Mouse (Mus musculus) thymus, adult 2 months (tissue): ENCODE measurements around the gene Abhd14a. TPM values are rescaled to one million over a fixed set of nuclear protein-coding genes. Genes with fewer than 3 reads are reported as not detected.

Source experiments
- DNase-seq: peaks from one replicate; pipeline ENCODE4 v3.0.0; 2021
- H3K27ac ChIP-seq: fragments of 200-500 bp; 2 replicates; pipeline ENCODE4 v1.5.1; 2012; ENCODE audit warnings: low read length, control low read depth; ENCODE audit not compliant: control insufficient read depth, insufficient read depth
- H3K27me3 ChIP-seq: fragments of 200-500 bp; 2 replicates; pipeline ENCODE4 v1.6.1; 2012; ENCODE audit warnings: mild to moderate bottlenecking, low read length, moderate library complexity, mixed read lengths; ENCODE audit not compliant: control insufficient read depth, insufficient read depth
- H3K36me3 ChIP-seq: fragments of 200-500 bp; 2 replicates; pipeline ENCODE4 v1.6.1; 2012; ENCODE audit warnings: mild to moderate bottlenecking, low read length, moderate library complexity; ENCODE audit not compliant: control insufficient read depth, insufficient read depth
- H3K4me1 ChIP-seq: fragments of 200-500 bp; replicated peaks from 2 replicates; pipeline ENCODE4 v1.6.1; 2012; ENCODE audit warnings: low read length; ENCODE audit not compliant: control insufficient read depth, insufficient read depth
- H3K4me3 ChIP-seq: fragments of 200-500 bp; 2 replicates; pipeline ENCODE4 v1.5.1; 2012; ENCODE audit warnings: mild to moderate bottlenecking, low read length, control low read depth, moderate library complexity; ENCODE audit not compliant: control insufficient read depth, insufficient read depth
- CTCF ChIP-seq: fragments of 200-500 bp; IDR thresholded peaks from 2 replicates; pipeline ENCODE4 v1.5.1; 2012; ENCODE audit warnings: mild to moderate bottlenecking, control low read depth, low read length, moderate library complexity, borderline replicate concordance; ENCODE audit not compliant: control insufficient read depth, poor library complexity, insufficient read depth; ENCODE audit errors: extremely low read depth
- POLR2A ChIP-seq: fragments of 200-500 bp; IDR thresholded peaks from 2 replicates; pipeline ENCODE4 v1.6.1; 2012; ENCODE audit warnings: mild to moderate bottlenecking, low read length, control low read depth, moderate library complexity; ENCODE audit not compliant: control insufficient read depth, poor library complexity, insufficient read depth; ENCODE audit errors: extremely low read depth
- WGBS: fragments of 180-500 bp; shearing (Covaris S2); methylation state at CpG from one replicate; pipeline ENCODE4 v1.1.7; 2018; 5-methylcytosine and 5-hydroxymethylcytosine counted together
- polyA plus RNA-seq: library from polyadenylated mRNA; depleted of rRNA; stranded (reverse); fragments of >200 nt; gene quantifications from 2 replicates; pipeline ENCODE4 v1.2.3, GENCODE M21; 2012

Abhd14a gene
- polyA plus RNA-seq, 1 experiment, result 19.8 TPM

DNA sequence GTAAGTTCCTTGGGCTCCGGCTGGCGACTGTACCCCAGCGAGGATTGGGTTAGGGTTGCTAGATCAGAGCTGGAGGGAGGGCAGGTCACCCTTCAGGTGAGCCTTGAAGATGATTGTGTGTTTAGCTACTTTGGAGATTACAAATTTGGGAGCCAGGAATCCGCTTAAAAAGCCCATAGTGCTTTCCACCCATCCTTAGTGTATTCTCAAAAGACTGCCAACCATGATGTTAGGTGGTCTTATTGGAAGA lies 17.5 kb downstream of the Abhd14a start:
- peak overlapping the region; percentile 73 for H3K27ac ChIP-seq
- H3K27me3 ChIP-seq, result no peaks in the 10 kb centered on the region
- H3K4me3 ChIP-seq, result peak overlapping the region; percentile 87
- no peak for DNase-seq
- peaks cover 12% of the 10 kb centered on the region for H3K36me3 ChIP-seq
- WGBS, result 2% methylated on average over 4 of the region's 4 CpGs
- peaks cover 10% of the 10 kb centered on the region; the same call in 1 of the 2 replicates for H3K4me1 ChIP-seq
- no peak for TF ChIP-seq POLR2A
- TF ChIP-seq CTCF, result no peak

DNA sequence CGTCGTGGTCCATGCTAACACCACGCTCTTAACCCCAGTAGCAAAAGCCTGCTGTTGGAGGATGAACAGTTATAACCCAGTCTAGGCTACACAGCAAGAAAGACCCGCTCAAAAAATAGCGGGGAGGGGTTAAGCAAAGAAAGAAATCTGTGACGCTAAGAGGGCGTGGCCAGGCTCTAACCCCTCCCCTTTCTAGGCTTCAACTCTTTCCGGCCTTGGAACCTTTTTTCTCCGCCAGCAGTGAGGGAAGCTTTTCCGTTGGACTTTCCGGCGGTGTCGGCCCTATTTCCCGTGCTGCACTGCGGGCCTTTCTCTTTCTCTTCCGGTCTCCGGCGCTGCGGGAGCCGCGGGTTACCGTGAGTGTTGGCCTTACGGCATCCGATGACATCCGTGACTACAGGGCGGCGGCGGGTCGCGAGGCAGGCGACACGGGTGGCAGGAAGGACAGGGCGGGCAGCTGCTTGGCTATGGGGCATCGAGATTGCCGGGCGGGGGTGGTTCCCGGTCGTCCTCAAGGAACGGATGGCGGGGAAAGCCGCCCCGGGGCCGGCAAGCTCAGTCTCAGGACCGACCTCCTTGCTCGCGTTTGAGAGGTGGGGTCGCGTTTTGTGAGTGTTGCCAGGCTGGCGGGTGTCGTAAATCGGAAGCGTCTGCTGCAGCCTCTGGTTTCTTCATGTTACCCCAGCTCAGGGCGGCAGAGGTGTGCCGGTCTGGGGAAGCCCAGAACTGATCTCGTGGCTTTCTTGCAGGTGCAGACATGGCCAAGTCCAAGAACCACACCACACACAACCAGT lies 18.1 kb downstream of the Abhd14a start, which contains the start of gene Rpl29:
Gene Rpl29, plus strand, starts transcription at position 234 of the 794 bp plus-strand sequence.
- peaks cover 12% of the 10 kb centered on the region for H3K36me3 ChIP-seq
- under 1% methylated on average over 55 of the region's 55 CpGs for WGBS
- no peaks in the 10 kb centered on the region for H3K27me3 ChIP-seq
- TF ChIP-seq POLR2A, result peak; percentile 59; the same call in 1 of the 2 replicates
- TF ChIP-seq CTCF, result peak; percentile 21; the same call in 1 of the 2 replicates
- DNase-seq, result peak; percentile 95
- H3K4me1 ChIP-seq, result peaks cover 10% of the 10 kb centered on the region; the same call in 1 of the 2 replicates
- H3K27ac ChIP-seq, result peak within 1 kb of the TSS; percentile 86
- H3K4me3 ChIP-seq, result peak within 1 kb of the TSS; percentile 87

DNA sequence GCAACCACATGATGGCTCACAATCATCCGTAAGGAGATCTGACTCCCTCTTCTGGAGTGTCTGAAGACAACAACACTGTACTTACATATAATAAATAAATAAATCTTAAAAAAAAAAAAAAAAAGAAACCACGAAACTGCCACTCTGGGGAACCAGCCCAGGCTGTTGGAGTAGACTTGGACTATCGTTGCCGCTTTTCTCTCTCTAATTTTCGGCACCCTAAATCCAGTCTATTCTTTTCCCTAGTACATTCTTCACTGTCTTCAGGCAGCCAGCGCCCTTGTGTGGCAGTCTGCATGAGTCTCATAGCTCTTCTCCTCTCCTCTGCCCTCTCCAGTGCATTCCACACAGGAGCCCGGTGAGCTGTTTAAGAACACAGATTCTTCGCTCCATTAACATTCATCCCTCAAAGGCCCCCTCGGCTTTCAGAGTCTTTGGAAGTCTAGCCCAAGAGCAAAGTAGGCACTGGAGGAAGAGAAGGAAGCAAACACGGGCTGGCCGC lies 18.7 kb downstream of the Abhd14a start:
- WGBS, result 7% methylated on average over 11 of the region's 11 CpGs
- peak overlapping the region; percentile 87 for H3K4me3 ChIP-seq
- peak overlapping the region; percentile 86 for H3K27ac ChIP-seq
- peaks cover 10% of the 10 kb centered on the region; the same call in 1 of the 2 replicates for H3K4me1 ChIP-seq
- peaks cover 12% of the 10 kb centered on the region for H3K36me3 ChIP-seq
- TF ChIP-seq CTCF (no peak), POLR2A (no peak)
- no peaks in the 10 kb centered on the region for H3K27me3 ChIP-seq
- no peak for DNase-seq

DNA sequence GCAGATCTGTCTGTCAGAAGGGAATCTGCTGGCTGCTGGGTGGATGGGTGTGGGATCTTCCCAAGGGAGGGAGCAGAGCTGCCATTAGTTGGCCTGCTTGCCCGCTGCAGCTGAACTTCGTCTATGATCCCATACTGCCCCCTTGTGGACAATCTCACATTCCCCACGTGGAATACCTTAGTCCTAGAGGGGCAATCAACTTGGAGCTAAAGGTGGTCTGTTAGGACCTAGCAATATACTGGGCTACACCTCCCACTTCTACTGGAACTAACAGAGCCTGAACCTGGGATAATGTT lies 25.7 kb downstream of the Abhd14a start:
- TF ChIP-seq POLR2A (no peak), CTCF (peak; percentile 65; the same call in 1 of the 2 replicates)
- Histone ChIP-seq H3K4me3 (no peak overlapping the region), H3K27ac (no peak overlapping the region), H3K27me3 (no peaks in the 10 kb centered on the region), H3K36me3 (no peaks in the 10 kb centered on the region), H3K4me1 (peaks cover 7% of the 10 kb centered on the region)
- 0% methylated on average over 3 of the region's 3 CpGs for WGBS
- DNase-seq, result peak; percentile 80

DNA sequence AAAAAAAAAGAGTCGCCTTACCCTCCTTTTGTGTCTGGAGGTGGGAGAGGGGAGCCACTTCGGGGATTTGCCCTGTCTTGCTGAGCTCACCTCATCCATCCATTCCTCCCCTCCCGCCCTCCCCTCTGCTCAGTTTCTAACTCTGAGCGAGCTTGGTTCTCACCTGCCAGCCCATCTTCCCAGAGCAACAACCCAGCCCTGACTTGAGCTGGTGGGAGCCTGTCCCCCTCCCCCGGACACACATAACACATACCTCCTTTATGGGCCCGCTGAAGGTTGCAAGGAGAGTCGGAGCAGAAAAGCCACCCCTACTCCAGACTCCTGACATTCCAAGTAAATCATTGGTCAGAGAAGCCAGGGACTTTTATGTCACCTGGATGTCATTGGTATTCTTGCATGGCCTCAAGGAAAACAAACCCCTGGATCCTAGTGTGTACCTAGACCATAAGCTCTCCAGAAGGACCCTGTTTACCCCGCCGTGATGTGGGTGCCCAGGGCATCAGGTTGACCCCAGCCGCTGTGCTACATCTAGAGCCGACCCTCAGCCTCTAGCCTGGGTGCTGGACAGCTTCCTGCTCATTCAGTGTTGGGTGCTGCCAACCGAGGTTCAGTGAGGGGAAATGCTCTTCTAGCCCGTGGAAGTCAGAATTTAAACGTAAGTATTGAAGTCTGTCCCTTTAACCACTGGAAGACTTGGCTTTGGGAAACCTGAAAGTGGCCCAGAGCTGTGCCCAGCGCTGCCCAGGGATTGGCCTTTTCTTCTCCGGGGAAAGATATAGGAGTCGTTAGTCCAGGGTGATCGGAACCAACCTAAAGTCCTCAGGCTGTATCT lies 26.2 kb downstream of the Abhd14a start:
- no peak for DNase-seq
- no peaks in the 10 kb centered on the region for H3K36me3 ChIP-seq
- no peak overlapping the region for H3K27ac ChIP-seq
- peaks cover 7% of the 10 kb centered on the region for H3K4me1 ChIP-seq
- WGBS, result 19% methylated on average over 18 of the region's 18 CpGs
- H3K27me3 ChIP-seq, result no peaks in the 10 kb centered on the region
- TF ChIP-seq CTCF (no peak), POLR2A (no peak)
- no peak overlapping the region for H3K4me3 ChIP-seq

DNA sequence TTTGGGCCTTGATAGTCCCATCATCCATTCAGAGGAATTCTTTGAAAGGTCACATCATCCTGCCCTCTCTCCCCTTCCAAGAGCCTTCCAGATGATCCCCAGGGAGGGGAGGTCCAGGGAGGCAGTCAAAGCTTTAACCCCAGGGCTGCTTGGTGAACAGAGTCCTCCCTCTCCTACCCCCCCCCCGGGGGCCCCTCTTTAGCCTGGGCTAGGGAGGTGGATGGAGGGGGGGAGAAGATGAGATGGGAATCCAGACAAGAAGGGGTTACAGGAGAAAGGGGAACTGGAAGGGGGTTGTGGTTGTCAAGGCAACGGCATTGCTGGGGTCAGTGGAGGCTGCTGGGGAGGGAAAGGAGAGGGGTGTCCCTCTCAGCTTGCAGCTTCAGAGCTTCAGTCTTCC lies 26.9 kb downstream of the Abhd14a start:
- Histone ChIP-seq H3K4me3 (no peak overlapping the region), H3K36me3 (no peaks in the 10 kb centered on the region), H3K27me3 (no peaks in the 10 kb centered on the region), H3K27ac (no peak overlapping the region), H3K4me1 (peaks cover 7% of the 10 kb centered on the region)
- 6% methylated on average over 2 of the region's 2 CpGs for WGBS
- DNase-seq, result no peak
- no peak for TF ChIP-seq CTCF
- TF ChIP-seq POLR2A, result no peak
